Mouse (Mus musculus): Measurements from ENCODE around the gene Kcnj5. TPM values are rescaled to one million over a fixed set of nuclear protein-coding genes. Genes with fewer than 3 reads are reported as not detected.

Kcnj5 gene
- polyA plus RNA-seq, 1 experiment from 2014 or later, result 1.7 TPM

DNA sequence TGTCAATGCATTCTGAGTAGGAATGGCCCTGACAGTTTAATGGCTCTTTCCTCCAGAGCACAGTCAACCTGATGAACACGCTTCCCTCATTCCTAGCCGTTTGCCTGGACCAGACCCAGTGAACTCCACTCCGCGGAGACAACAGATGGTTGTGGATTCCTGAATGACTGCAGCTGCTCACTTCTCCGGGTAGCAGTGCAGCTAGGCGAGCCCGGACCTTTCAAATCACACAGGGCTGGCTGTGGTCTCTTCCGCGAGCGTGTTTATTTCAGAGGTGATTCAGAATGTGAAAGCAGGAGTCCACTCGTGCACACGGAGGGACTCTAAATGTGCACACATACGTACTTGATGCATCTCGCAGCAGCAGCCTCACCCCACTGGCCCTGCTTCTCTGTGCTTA is 32.4 kb downstream of the Kcnj5 start:
- Histone ChIP-seq H3K36me3 (ENCODE audit: control insufficient read depth, insufficient read depth, low read length) (no peaks in the 10 kb centered on the region), H3K4me2 (ENCODE audit: low read length) (peak overlapping the region; percentile 10; the same call in 1 of the 2 replicates)

DNA sequence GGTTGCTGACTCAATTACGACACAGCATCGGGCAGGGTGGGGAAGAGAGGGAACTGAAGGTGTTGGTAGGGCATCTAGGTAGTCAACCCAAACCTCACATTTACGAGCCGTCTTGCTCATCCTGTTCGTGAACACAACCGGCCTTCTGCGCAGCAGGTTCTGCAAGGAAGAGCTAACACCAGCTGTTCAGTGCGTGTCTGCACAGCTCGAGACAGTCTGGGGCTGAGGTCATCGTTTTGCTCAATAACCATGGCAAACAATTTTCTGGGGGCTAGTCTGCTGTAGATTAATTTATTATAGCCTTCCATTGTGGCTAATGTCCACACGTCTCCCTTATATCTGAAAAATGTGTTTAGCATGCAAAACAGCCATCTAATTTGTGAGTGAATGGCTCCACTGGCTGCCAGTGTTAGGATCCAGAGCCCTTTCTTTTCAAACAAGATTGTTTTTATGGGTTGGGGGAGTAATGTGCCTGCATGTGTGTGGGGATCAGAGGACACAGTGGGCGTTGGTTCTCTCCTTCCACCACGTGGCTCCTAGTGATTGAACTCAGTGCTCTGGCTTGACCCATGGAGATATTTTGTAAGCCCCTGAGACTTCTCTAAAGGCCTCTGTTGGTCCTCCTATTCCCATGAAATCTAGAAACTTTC is 41.5 kb downstream of the Kcnj5 start:
- Histone ChIP-seq H3K36me3 (ENCODE audit: control insufficient read depth, insufficient read depth, low read length) (no peaks in the 10 kb centered on the region), H3K4me3 (ENCODE audit: low read depth, low read length) (no peak overlapping the region), H3K9ac (ENCODE audit: low read depth, low read length) (no peak overlapping the region), H3K4me1 (ENCODE audit: control insufficient read depth, insufficient read depth, low read length) (no peaks in the 10 kb centered on the region), H3K27ac (ENCODE audit: low read length) (no peak overlapping the region), H3K27me3 (ENCODE audit: control insufficient read depth, insufficient read depth, low read depth, low read length) (no peaks in the 10 kb centered on the region), H3K9me3 (replicated peaks; ENCODE audit: control insufficient read depth, low read length, poor library complexity, severe bottlenecking) (no peaks in the 10 kb centered on the region), H3K4me2 (ENCODE audit: low read length) (no peak overlapping the region)
- peak; percentile 39; the same call in 1 of the 2 replicates for ATAC-seq
- 47% methylated on average over 13 of the region's 13 CpGs for WGBS

More for the DNA sequence above, 32.4 kb downstream of the Kcnj5 start:
- Histone ChIP-seq H3K4me3 (ENCODE audit: low read depth, low read length) (no peak overlapping the region), H3K9ac (ENCODE audit: low read depth, low read length) (no peak overlapping the region), H3K4me1 (ENCODE audit: control insufficient read depth, insufficient read depth, low read length) (peaks cover 4% of the 10 kb centered on the region; the same call in 1 of the 2 replicates), H3K9me3 (replicated peaks; ENCODE audit: control insufficient read depth, low read length, poor library complexity, severe bottlenecking) (no peaks in the 10 kb centered on the region), H3K27ac (ENCODE audit: low read length) (no peak overlapping the region), H3K27me3 (ENCODE audit: control insufficient read depth, insufficient read depth, low read depth, low read length) (no peaks in the 10 kb centered on the region)
- 0 out of 2 replicates have a peak, but pooled peaks have one; percentile 48 for ATAC-seq
- WGBS, result 49% methylated on average over 14 of the region's 14 CpGs

DNA sequence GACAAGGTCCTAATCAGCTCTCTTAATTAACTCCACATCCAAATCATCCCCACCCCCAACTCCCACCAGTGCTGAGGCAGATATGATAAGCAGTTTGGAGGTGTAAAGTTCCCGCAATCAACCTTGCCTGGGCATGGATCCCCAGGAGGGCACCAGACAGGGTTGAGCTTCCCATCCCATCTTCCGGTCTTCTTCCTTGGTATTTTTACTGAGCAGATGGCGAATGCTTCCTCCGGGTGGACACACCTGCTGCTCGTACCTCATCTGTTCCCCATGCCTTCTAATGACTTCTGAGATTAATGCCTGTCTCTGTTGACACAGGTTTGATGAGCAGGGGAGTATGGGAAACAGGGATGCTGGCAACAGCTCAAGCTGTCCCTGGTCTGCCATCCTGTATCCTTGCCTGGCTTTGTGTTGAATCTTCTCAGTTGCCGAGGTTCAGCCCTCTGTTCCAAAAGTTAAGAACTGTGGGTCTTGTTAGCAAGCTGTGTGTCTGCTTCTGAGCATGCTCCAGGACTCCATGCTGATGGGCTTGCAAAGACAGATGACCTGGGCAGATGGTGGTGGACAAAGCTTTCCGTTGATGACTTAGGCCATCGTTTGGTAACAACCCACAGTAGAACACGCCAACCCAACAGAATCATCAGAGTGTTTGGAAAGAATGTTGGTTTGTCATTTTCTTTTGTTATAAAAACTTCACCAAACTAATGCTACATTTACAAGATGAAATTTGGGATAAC is 48.9 kb downstream of the Kcnj5 start:
- ATAC-seq, result no peak

DNA sequence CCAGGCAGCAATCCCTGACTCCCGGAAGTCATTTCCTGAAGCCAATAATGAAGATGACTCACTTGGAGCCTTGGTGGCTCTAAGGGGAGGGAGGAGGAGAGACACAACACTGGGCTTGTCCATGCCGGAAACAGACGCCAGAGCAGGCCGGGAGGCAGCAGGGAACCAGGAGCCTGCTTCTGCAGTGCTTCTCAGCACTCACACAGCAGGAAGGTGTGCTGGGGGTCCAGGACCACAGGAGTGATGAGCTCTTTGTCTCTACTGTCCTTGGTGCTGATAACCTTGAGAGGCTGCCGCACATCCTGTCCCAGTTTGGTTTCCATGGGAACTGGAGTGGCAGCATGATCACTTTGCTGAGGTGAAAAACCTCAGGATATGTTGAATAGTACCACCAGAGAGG is 51.5 kb downstream of the Kcnj5 start:
- Histone ChIP-seq H3K27me3 (ENCODE audit: control insufficient read depth, insufficient read depth, low read depth, low read length) (no peaks in the 10 kb centered on the region), H3K4me1 (ENCODE audit: control insufficient read depth, insufficient read depth, low read length) (peaks cover 8% of the 10 kb centered on the region; the same call in 1 of the 2 replicates), H3K9ac (ENCODE audit: low read depth, low read length) (no peak overlapping the region), H3K9me3 (replicated peaks; ENCODE audit: control insufficient read depth, low read length, poor library complexity, severe bottlenecking) (no peaks in the 10 kb centered on the region), H3K36me3 (ENCODE audit: control insufficient read depth, insufficient read depth, low read length) (no peaks in the 10 kb centered on the region), H3K27ac (ENCODE audit: low read length) (peak overlapping the region; percentile 81), H3K4me3 (ENCODE audit: low read depth, low read length) (no peak overlapping the region), H3K4me2 (ENCODE audit: low read length) (no peak overlapping the region)
- ATAC-seq, result peak; percentile 80
- WGBS, result 34% methylated on average over 5 of the region's 5 CpGs

More for the DNA sequence above, 48.9 kb downstream of the Kcnj5 start:
- no peak overlapping the region for H3K9ac ChIP-seq (ENCODE audit: low read depth, low read length)
- H3K27me3 ChIP-seq (ENCODE audit: control insufficient read depth, insufficient read depth, low read depth, low read length), result no peaks in the 10 kb centered on the region
- H3K27ac ChIP-seq (ENCODE audit: low read length), result no peak overlapping the region
- H3K4me2 ChIP-seq (ENCODE audit: low read length), result no peak overlapping the region
- H3K4me1 ChIP-seq (ENCODE audit: control insufficient read depth, insufficient read depth, low read length), result peaks cover 8% of the 10 kb centered on the region; the same call in 1 of the 2 replicates
- WGBS, result 85% methylated on average over 9 of the region's 9 CpGs
- H3K9me3 ChIP-seq (replicated peaks; ENCODE audit: control insufficient read depth, low read length, poor library complexity, severe bottlenecking), result no peaks in the 10 kb centered on the region
- H3K4me3 ChIP-seq (ENCODE audit: low read depth, low read length), result no peak overlapping the region
- no peaks in the 10 kb centered on the region for H3K36me3 ChIP-seq (ENCODE audit: control insufficient read depth, insufficient read depth, low read length)

DNA sequence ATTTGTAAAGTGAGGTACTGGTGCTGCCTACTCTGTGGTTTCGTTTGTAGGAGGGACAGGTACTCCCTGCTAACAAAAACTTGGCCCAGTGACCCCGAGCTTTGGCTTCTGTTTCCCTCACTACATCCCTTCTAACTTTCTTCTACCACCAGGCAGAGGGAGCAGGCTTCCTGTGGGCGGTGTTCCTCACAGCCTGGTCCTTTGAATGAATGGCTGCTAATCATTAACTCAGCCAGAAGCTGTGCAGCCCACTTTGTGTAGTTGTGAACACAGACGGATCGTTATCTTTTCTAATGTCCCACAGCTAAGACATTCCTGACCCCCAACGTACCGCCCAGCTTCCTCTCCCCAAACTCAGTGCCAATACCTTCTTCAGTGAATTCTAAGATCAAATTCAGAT is 52.5 kb downstream of the Kcnj5 start:
- Histone ChIP-seq H3K36me3 (ENCODE audit: control insufficient read depth, insufficient read depth, low read length) (no peaks in the 10 kb centered on the region), H3K27ac (ENCODE audit: low read length) (no peak overlapping the region), H3K9ac (ENCODE audit: low read depth, low read length) (no peak overlapping the region), H3K4me3 (ENCODE audit: low read depth, low read length) (no peak overlapping the region), H3K27me3 (ENCODE audit: control insufficient read depth, insufficient read depth, low read depth, low read length) (no peaks in the 10 kb centered on the region), H3K4me2 (ENCODE audit: low read length) (no peak overlapping the region), H3K9me3 (replicated peaks; ENCODE audit: control insufficient read depth, low read length, poor library complexity, severe bottlenecking) (no peaks in the 10 kb centered on the region), H3K4me1 (ENCODE audit: control insufficient read depth, insufficient read depth, low read length) (peaks cover 8% of the 10 kb centered on the region; the same call in 1 of the 2 replicates)
- 57% methylated on average over 7 of the region's 7 CpGs for WGBS
- no peak for ATAC-seq

DNA sequence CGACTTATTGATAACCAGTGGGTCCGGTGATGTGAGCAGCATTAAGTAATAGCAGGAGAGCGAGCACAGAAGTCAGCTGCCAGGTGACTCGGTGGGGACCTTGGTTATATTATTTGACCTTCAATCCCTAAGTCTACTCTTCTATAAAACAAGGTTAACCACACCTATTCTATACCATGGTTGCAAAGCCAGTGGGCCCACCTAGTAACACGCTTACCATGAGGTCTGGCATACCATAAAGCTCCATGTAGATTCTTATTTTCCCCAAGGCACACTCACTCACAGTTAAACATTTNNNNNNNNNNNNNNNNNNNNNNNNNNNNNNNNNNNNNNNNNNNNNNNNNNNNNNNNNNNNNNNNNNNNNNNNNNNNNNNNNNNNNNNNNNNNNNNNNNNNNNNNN is 60.6 kb downstream of the Kcnj5 start:
- 83% methylated on average over 5 of the region's 5 CpGs for WGBS
- no peaks in the 10 kb centered on the region for H3K4me1 ChIP-seq (ENCODE audit: control insufficient read depth, insufficient read depth, low read length)
- H3K36me3 ChIP-seq (ENCODE audit: control insufficient read depth, insufficient read depth, low read length), result no peaks in the 10 kb centered on the region
- H3K9me3 ChIP-seq (replicated peaks; ENCODE audit: control insufficient read depth, low read length, poor library complexity, severe bottlenecking), result no peaks in the 10 kb centered on the region
- no peak overlapping the region for H3K9ac ChIP-seq (ENCODE audit: low read depth, low read length)
- no peak overlapping the region for H3K4me3 ChIP-seq (ENCODE audit: low read depth, low read length)
- ATAC-seq, result no peak
- no peak overlapping the region for H3K4me2 ChIP-seq (ENCODE audit: low read length)
- no peak overlapping the region for H3K27ac ChIP-seq (ENCODE audit: low read length)
- no peaks in the 10 kb centered on the region for H3K27me3 ChIP-seq (ENCODE audit: control insufficient read depth, insufficient read depth, low read depth, low read length)

DNA sequence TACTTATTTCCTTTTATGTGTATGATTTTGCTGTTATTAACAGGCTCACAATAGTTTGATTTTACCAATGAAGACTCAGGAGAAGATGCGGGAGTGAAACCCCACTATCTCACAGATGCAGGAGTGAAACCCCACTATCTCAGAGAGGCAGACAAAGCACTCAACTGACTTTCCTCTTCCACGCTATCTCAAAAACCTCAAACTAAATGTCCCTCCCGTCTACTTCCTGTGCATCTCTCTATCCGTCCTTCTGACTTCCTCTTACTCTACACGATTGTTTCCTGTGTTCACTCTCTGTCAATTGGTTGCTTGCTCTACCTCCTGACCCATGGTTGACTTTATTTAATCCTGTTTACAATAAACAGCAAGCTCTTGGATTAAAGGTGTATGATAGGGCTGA is 63.7 kb downstream of the Kcnj5 start:
- H3K9me3 ChIP-seq (replicated peaks; ENCODE audit: control insufficient read depth, low read length, poor library complexity, severe bottlenecking), result no peaks in the 10 kb centered on the region
- no peak overlapping the region for H3K4me3 ChIP-seq (ENCODE audit: low read depth, low read length)
- 94% methylated on average over 5 of the region's 5 CpGs for WGBS
- no peak overlapping the region for H3K9ac ChIP-seq (ENCODE audit: low read depth, low read length)
- no peaks in the 10 kb centered on the region for H3K27me3 ChIP-seq (ENCODE audit: control insufficient read depth, insufficient read depth, low read depth, low read length)
- no peaks in the 10 kb centered on the region for H3K36me3 ChIP-seq (ENCODE audit: control insufficient read depth, insufficient read depth, low read length)
- H3K4me1 ChIP-seq (ENCODE audit: control insufficient read depth, insufficient read depth, low read length), result no peaks in the 10 kb centered on the region
- H3K27ac ChIP-seq (ENCODE audit: low read length), result no peak overlapping the region
- H3K4me2 ChIP-seq (ENCODE audit: low read length), result no peak overlapping the region
- no peak for ATAC-seq

DNA sequence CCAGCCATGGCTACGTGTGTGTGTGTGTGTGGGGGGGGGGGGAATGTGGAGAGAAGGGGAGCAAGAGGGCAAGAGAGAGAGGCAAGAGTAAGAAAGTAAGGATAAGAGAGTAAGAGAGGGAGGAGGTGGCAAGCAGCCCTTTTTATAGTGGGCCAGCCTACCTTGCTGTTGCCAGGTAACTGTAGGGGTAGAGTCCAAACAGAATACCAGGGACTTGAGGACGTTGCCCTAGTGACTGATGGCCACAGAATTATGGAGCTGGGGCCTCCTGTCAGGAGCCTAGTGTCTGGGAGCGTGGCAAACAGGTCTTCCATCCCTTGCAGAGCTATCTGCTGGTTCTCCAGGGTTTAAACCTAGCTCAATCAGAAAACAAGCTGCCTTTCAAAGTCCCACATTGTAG is 64.4 kb downstream of the Kcnj5 start:
- Histone ChIP-seq H3K27me3 (ENCODE audit: control insufficient read depth, insufficient read depth, low read depth, low read length) (no peaks in the 10 kb centered on the region), H3K4me3 (ENCODE audit: low read depth, low read length) (no peak overlapping the region), H3K4me1 (ENCODE audit: control insufficient read depth, insufficient read depth, low read length) (no peaks in the 10 kb centered on the region), H3K9ac (ENCODE audit: low read depth, low read length) (no peak overlapping the region), H3K27ac (ENCODE audit: low read length) (no peak overlapping the region), H3K36me3 (ENCODE audit: control insufficient read depth, insufficient read depth, low read length) (no peaks in the 10 kb centered on the region), H3K4me2 (ENCODE audit: low read length) (no peak overlapping the region), H3K9me3 (replicated peaks; ENCODE audit: control insufficient read depth, low read length, poor library complexity, severe bottlenecking) (no peaks in the 10 kb centered on the region)
- WGBS, result 71% methylated on average over 3 of the region's 3 CpGs
- no peak for ATAC-seq

DNA sequence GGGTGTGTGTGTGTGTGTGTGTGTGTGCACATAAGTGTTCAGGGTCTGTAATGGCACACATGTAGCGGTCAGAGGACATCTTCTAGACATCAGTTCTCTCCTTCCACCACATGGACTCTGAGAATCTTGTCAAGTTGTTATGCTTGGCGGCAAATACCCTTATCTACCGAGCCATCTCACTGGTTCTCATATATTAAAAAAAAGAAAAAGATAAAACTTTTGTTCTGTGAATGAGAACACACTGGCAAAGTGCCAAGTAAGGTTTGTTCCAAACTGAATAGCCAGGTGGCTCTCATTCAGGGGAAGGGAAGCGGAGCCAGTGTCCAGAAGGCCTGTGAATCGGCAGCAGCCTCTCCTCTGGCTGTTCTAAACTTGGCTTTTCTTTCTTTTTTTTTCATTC is 66.1 kb downstream of the Kcnj5 start:
- no peaks in the 10 kb centered on the region for H3K27me3 ChIP-seq (ENCODE audit: control insufficient read depth, insufficient read depth, low read depth, low read length)
- H3K4me2 ChIP-seq (ENCODE audit: low read length), result no peak overlapping the region
- H3K4me1 ChIP-seq (ENCODE audit: control insufficient read depth, insufficient read depth, low read length), result no peaks in the 10 kb centered on the region
- H3K9me3 ChIP-seq (replicated peaks; ENCODE audit: control insufficient read depth, low read length, poor library complexity, severe bottlenecking), result 0 out of 2 replicates have a peak, but pooled peaks cover 3% of the 10 kb centered on the region
- no peak overlapping the region for H3K9ac ChIP-seq (ENCODE audit: low read depth, low read length)
- no peak overlapping the region for H3K27ac ChIP-seq (ENCODE audit: low read length)
- H3K36me3 ChIP-seq (ENCODE audit: control insufficient read depth, insufficient read depth, low read length), result no peaks in the 10 kb centered on the region
- no peak for ATAC-seq
- H3K4me3 ChIP-seq (ENCODE audit: low read depth, low read length), result no peak overlapping the region
- WGBS, result 79% methylated on average over 5 of the region's 5 CpGs

All from midbrain, embryonic 16.5 days (tissue).